Mouse (Mus musculus): ENCODE results near the gene Gdnf. TPM values are rescaled to one million over a fixed set of nuclear protein-coding genes. Genes with fewer than 3 reads are reported as not detected.

Gdnf gene
- total RNA-seq (2018; cell fraction: chromatin; rRNA removed): not detected
- under 1 TPM in 1 of 26 experiments, not detected in 25; 0.05 TPM for total RNA-seq (2018; cell fraction: cytosol; rRNA removed)
- not detected for total RNA-seq (2018; cell fraction: nucleus; rRNA removed)
- not detected in 3 replicates for polyA plus RNA-seq (2018)

DNA sequence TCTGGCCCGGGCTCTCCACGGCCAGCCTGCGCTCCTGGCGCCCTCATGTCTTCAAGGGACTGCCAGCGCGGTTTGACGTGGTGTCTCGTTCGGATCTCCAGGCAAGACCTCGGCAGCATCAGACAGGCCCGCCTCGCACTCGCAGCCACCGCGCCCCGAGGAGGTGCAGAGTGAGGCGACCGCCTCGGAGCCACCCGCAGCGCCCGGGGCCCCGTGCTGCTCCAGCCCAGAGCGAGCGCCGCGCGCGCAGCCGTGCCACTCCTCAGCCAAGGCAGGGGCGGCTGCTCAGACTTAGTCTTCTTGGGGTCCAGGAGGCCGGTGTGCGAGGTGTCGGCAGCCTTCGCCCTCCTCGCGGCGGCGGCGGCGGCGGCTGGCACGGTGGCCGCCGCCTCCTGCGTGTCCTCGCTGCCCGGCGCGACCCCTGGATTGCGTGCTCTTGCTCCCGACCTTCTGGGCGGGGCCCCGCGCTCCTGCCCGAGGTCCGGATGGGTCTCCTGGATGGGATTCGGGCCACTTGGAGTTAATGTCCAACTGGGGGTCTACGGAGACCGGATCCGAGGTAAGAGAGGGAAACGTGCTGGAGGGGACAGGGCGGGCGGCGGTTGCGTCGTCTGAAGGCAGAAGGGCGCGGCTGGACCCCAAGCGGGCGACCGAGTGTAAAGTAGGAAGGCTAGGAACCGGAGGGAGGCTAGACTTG lies at the start of gene Gdnf:
Gdnf (plus strand) TSS at position 291 of the 697 bp plus-strand sequence.
- Histone ChIP-seq H3K36me3 (ENCODE audit: inconsistent target) (no peaks in the 10 kb centered on the region), H3K27ac (no peak within 1 kb of the TSS), H3K4me3 (ENCODE audit: inconsistent target) (no peak within 1 kb of the TSS), H3K79me2 (ENCODE audit: inconsistent target) (no peaks in the 10 kb centered on the region)
- 4% methylated on average over 68 of the region's 73 CpGs for WGBS (ENCODE audit: missing documents)

DNA sequence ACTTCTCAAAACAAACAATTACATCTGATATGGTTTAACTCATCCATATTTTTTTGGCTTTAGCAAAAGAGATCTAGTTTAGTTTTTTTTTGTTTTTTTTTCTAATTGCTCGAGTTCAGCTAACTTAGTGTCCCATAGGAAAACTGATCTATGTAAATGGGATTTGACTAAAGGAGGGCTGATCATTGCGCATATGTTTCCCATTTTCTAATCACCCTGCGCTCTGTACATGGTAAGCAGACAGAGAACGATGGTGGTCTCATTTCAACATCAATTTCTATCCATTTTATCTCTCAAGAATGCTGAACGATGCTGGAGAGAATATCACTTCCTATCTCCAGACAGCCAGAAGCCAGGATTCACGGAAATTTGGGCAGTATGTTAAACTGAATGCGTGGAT lies 43.5 kb upstream of the Gdnf start:
- H3K4me3 ChIP-seq (ENCODE audit: inconsistent target): no peak overlapping the region
- no peaks in the 10 kb centered on the region for H3K79me2 ChIP-seq (ENCODE audit: inconsistent target)
- WGBS (ENCODE audit: missing documents): 92% methylated on average over 7 of the region's 7 CpGs
- H3K27ac ChIP-seq: no peak overlapping the region
- H3K36me3 ChIP-seq (ENCODE audit: inconsistent target): no peaks in the 10 kb centered on the region

DNA sequence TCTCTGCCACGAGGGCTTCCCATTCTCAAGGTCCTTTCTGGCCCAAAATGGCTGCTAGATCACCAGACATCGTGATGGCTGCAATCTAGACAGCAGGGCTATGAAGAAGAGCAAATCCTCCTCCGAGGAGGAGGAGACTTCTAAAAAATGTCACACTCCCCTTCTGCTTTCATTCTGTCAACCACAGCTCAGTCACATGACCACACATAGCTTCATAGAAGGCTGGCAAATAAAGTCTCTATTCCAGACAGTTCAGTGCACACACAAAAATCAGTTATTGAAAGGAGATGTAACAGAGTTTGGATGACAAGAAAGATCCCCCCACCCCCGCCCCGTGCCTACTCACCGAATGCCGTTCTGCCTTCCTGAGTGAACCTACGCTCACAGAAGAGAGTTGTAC lies 37.7 kb upstream of the Gdnf start:
- 79% methylated on average over 8 of the region's 8 CpGs for WGBS (ENCODE audit: missing documents)
- no peaks in the 10 kb centered on the region for H3K36me3 ChIP-seq (ENCODE audit: inconsistent target)
- no peak overlapping the region for H3K4me3 ChIP-seq (ENCODE audit: inconsistent target)
- H3K27ac ChIP-seq: no peak overlapping the region
- no peaks in the 10 kb centered on the region for H3K79me2 ChIP-seq (ENCODE audit: inconsistent target)

DNA sequence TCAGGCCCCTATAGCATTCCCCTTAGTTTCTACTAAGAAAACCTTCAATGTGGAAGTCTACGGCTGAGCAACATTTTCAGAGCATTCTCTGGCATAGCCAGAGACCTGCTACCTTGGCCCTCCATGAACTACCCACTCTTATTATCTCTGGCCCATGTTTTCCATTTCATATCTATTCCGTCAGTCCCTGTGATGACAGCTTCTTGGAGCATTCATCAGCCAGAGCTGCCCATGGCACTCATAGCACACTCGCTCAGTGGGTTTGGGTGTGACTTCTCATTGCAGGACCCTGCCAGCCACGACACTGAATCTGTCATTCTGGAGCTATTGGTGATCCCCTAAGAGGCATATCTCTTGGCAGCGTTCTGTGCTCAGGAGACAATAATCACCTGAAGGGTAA lies 29.1 kb upstream of the Gdnf start:
- H3K79me2 ChIP-seq (ENCODE audit: inconsistent target): no peaks in the 10 kb centered on the region

DNA sequence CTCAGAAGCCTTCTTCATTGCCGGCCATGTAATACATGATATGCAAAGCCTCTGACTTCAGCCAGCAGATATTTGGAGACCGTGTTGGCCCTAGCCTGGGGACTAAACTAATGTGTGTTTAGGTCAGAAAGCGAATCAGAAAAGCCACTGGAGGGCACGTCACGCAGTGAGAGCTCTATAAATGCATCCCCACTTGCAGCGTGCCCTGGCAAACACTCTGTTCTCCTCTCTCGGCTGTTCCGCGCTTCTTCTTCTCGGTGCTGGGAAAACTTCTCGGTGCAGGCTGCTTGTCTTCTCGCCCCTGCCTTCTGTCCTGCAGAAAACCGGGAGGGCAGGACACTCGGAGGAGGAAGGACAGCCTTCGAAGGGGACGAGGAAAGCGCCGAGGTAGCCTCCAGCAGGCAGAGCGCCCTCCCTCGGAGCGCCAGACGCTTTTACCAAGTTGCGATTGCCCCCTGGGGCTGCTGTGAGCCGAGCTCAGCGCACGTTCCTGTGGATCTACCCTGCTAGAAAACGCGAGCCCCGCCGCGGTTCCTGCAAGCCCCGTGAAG lies 730 bp upstream of the Gdnf start:
- H3K36me3 ChIP-seq (ENCODE audit: inconsistent target): no peaks in the 10 kb centered on the region
- H3K79me2 ChIP-seq (ENCODE audit: inconsistent target): no peaks in the 10 kb centered on the region
- no peak overlapping the region for H3K27ac ChIP-seq
- H3K4me3 ChIP-seq (ENCODE audit: inconsistent target): no peak overlapping the region
- 5% methylated on average over 27 of the region's 32 CpGs for WGBS (ENCODE audit: missing documents)

More for the DNA sequence above, 29.1 kb upstream of the Gdnf start:
- Histone ChIP-seq H3K36me3 (ENCODE audit: inconsistent target) (no peaks in the 10 kb centered on the region), H3K27ac (no peak overlapping the region), H3K4me3 (ENCODE audit: inconsistent target) (no peak overlapping the region)
- 91% methylated on average over 5 of the region's 5 CpGs for WGBS (ENCODE audit: missing documents)

DNA sequence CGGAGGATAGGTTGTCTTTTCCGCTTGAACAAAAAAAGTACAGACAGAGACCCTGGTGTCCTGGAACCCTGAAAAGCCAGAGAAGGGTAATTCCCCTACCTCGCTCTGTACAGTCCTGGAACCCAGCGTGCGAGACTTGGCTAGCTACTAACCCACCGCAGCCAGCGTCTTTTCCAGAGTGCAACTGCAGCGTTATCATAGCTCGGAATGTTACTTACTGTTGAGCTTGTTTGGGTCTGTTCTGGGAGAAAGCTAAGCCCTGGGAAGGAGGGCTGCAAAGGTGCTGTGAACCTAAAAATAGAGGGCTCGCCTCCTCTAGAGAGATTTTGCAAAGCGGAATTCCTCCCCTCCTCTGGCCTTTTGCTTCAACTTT lies 593 bp downstream of the Gdnf start:
- Histone ChIP-seq H3K4me3 (ENCODE audit: inconsistent target) (no peak overlapping the region), H3K79me2 (ENCODE audit: inconsistent target) (no peaks in the 10 kb centered on the region), H3K27ac (no peak overlapping the region), H3K36me3 (ENCODE audit: inconsistent target) (no peaks in the 10 kb centered on the region)
- 5% methylated on average over 11 of the region's 11 CpGs for WGBS (ENCODE audit: missing documents)

DNA sequence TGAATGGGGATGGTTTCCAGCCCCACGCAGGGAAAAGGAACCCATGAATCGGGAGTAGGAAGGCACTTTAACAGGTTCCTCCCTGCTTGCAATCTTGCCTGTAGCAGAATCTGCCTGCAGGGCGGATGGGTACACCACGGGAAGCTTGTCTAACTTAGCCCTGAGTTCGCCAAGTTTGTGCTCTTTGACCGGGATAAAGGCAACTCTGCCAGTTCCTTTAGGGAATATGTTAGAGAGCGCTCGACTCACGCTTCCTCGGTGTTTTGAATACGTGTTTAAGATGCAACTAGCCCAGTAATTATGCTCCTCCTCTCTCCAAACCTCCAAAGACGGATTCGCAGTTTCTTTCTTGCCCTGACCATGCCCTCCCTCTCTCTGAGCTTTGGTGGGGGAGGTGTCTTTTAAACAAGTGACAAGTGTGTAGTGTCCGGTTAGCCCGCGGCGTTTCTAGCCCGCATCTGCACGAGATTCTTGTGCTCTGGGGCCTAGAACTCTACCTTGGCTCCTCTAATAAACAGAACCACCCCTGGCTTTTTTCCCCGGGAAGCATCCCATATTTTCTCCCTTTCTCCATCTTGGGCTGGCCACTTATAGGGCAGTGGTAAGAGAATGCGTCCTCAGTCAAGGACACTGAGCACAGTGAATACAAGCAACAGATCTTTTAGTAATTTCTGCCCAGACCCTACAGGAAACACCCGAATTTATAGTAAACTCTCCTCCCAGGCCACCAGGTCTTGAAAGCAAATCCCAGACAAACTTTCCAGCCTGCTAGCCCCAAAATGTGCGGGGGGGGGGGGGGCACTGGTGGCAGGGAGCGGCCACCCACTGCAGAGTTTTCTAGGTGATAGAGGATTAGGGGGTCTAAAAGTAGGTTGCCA lies 1.4 kb downstream of the Gdnf start:
- H3K4me3 ChIP-seq (ENCODE audit: inconsistent target): no peak overlapping the region
- H3K36me3 ChIP-seq (ENCODE audit: inconsistent target): no peaks in the 10 kb centered on the region
- WGBS (ENCODE audit: missing documents): 15% methylated on average over 24 of the region's 24 CpGs
- H3K27ac ChIP-seq: no peak overlapping the region
- no peaks in the 10 kb centered on the region for H3K79me2 ChIP-seq (ENCODE audit: inconsistent target)

DNA sequence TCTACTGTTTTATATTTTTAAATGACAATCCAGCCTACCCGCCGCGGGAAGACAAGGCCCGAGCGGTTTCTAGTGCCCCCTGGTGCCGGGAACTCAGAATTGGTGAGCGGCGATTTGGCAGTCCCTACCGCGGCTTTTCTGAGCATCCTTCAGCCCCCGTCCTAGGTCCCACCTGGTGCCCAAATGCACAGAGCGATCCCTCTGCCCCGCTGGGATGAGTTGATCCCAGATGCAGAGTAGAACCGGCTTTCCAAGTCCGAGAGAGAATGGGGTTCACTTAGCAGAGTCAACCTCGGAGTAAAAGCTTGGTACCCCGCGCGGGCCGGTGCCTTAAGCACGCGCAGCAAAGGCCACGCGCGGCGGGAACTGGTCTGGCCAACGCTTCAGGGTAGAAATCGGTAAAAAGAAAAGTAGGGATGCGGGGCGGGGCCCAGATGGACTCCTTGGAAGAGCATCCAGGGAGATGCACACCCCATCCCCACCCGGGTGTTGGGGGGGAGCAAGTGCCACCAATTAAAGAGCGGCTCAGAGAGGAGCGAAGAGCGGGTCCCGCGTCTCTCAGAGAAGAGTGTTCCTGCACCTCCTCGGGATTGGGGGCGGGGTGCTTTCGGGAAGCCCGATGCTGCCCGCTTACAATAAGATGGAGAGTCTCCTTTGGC lies 2.4 kb downstream of the Gdnf start:
- no peaks in the 10 kb centered on the region for H3K36me3 ChIP-seq (ENCODE audit: inconsistent target)
- no peaks in the 10 kb centered on the region for H3K79me2 ChIP-seq (ENCODE audit: inconsistent target)
- H3K27ac ChIP-seq: no peak overlapping the region
- WGBS (ENCODE audit: missing documents): 6% methylated on average over 41 of the region's 41 CpGs
- no peak overlapping the region for H3K4me3 ChIP-seq (ENCODE audit: inconsistent target)

DNA sequence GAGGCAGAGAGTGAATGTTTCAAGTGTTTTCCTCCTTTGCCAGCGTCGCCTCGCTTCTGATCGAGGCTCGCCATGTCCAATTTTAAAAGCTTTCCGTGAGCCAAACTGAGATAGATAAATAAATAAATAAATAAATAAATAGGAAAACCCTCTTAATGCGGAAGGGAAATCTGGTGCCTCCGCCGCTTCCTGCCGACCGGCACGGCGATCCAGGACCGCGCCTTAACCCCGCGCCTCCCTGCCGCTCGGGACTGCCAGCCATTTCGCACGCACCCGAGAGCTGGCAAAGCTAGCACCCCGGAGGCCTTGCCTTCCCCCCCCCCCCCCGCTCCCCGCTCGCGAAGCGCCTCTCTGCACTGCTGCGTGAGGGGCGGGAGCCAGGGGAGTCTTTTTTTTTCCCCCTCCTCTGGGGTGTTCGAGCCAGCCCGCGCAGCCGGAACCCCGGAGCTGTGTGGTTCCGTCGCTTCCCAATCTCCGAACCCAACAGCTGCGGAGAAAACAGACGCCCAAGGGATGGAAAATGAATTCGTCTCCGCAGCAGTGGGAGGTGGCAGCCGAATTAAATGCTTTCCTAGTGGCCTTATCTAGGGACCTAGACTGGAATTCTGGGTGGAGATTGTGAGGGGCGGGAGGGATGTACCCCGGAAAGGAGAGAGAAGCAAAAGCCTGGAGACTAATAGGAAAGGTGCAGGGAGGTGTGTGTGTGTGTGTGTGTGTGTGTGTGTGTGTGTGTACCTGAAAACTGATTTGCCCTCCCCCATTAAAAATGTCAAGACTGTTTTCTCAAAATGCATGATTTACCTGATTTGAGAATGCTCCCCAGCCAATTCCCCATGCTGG lies 3.1 kb downstream of the Gdnf start:
- Histone ChIP-seq H3K79me2 (ENCODE audit: inconsistent target) (no peaks in the 10 kb centered on the region), H3K4me3 (ENCODE audit: inconsistent target) (no peak overlapping the region), H3K36me3 (ENCODE audit: inconsistent target) (no peaks in the 10 kb centered on the region), H3K27ac (no peak overlapping the region)
- 6% methylated on average over 35 of the region's 45 CpGs for WGBS (ENCODE audit: missing documents)

DNA sequence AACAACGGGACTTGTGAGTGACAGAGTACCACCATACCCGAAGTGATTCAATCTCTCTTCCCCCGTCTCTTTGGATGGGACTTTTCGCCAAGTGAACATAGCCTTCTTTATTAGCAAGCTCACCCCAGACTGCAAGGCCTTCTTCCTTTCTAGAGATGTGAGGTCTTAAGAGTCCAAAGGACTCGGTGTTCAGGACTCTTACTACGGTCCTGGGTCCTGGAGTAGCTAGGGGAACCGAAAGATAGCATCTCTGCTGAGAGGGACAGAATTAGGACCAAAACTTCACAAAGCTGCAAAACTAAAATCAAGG lies 3.7 kb downstream of the Gdnf start:
- Histone ChIP-seq H3K27ac (no peak overlapping the region), H3K79me2 (ENCODE audit: inconsistent target) (no peaks in the 10 kb centered on the region), H3K36me3 (ENCODE audit: inconsistent target) (no peaks in the 10 kb centered on the region), H3K4me3 (ENCODE audit: inconsistent target) (no peak overlapping the region)
- 9% methylated on average over 7 of the region's 7 CpGs for WGBS (ENCODE audit: missing documents)

DNA sequence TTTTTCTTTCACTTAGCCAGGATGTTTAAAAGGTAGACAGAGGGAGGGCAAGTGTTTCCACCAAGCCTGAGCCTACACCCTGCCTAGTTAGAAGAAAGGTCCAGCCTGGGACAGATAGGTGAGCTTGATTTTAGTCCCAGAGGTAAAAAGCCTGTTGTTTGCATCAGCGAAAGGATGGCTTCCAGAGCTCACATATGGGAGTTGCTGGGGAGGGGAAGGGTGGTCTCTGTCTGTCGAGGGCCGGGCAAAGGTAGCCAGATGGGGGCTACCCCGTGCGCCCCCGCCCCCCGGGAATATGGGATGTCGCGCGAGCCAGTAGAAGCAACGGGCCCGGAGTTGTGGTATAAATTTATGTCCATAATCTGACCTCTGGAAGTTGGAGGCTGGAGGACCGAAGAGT lies 4.3 kb downstream of the Gdnf start:
- WGBS (ENCODE audit: missing documents): 4% methylated on average over 13 of the region's 13 CpGs
- Histone ChIP-seq H3K27ac (no peak overlapping the region), H3K79me2 (ENCODE audit: inconsistent target) (no peaks in the 10 kb centered on the region), H3K4me3 (ENCODE audit: inconsistent target) (no peak overlapping the region), H3K36me3 (ENCODE audit: inconsistent target) (no peaks in the 10 kb centered on the region)

DNA sequence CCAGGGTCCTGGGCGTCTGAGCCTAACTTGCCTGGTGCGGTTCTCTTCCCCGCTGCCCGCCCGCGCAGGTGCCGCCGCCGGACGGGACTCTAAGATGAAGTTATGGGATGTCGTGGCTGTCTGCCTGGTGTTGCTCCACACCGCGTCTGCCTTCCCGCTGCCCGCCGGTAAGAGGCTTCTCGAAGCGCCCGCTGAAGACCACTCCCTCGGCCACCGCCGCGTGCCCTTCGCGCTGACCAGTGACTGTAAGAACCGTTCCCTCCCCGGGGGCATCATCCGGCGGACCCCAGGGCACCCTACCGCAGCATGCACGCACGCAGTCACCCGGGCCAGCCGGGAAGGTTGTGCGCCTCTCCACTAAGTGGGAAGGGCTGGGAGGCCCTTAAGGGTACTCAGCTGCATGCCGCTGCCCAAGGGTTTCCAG lies 4.9 kb downstream of the Gdnf start:
- no peak overlapping the region for H3K4me3 ChIP-seq (ENCODE audit: inconsistent target)
- no peak overlapping the region for H3K27ac ChIP-seq
- H3K36me3 ChIP-seq (ENCODE audit: inconsistent target): no peaks in the 10 kb centered on the region
- WGBS (ENCODE audit: missing documents): 4% methylated on average over 36 of the region's 36 CpGs
- no peaks in the 10 kb centered on the region for H3K79me2 ChIP-seq (ENCODE audit: inconsistent target)

DNA sequence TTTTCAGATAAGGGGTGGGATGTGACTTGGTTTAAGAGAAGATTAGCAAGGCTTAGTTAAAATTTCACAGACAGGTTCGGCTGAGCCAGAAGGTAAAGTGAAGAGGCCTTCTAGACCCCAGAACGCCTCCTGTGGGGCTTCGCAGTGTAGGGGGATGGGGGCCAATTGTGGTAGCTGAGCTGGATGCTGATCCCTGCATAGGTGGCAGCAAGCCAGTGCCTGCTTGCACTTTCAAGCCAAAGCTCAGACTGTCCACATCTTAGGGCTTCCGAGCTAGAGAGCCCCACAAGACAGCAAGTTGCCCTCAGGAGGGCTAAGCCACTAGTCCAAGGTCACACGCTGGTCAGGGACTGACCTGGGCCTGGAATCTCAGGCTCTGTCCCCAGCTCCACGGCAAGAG lies 13.2 kb downstream of the Gdnf start:
- no peaks in the 10 kb centered on the region for H3K36me3 ChIP-seq (ENCODE audit: inconsistent target)
- no peak overlapping the region for H3K27ac ChIP-seq
- no peak overlapping the region for H3K4me3 ChIP-seq (ENCODE audit: inconsistent target)
- no peaks in the 10 kb centered on the region for H3K79me2 ChIP-seq (ENCODE audit: inconsistent target)
- 87% methylated on average over 6 of the region's 6 CpGs for WGBS (ENCODE audit: missing documents)

DNA sequence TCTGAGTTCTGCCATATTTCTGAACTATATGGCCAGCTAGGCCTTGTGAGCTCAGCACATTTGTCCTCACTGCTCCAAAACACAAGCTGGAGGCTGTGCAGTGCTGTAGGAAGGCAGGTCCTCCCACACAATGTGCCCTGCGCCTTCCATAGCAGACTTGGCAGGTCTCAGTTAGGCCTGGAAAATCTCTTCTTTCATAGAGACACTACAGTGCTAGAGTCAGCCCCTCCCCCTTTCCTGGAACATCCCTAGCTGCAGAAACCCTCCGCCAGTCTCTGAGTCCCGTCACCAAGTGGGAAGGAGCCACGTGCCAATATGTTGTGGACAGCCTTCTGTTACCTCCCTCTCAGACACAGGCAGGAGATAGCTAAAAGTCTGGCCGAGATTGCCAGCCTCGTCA lies 14.9 kb downstream of the Gdnf start:
- Histone ChIP-seq H3K4me3 (ENCODE audit: inconsistent target) (no peak overlapping the region), H3K36me3 (ENCODE audit: inconsistent target) (no peaks in the 10 kb centered on the region), H3K27ac (no peak overlapping the region), H3K79me2 (ENCODE audit: inconsistent target) (no peaks in the 10 kb centered on the region)
- WGBS (ENCODE audit: missing documents): 77% methylated on average over 6 of the region's 6 CpGs

Data from macrophage (primary cell).